Mouse (Mus musculus) forebrain, embryonic 12.5 days (tissue): ENCODE measurements around the gene Cenpn. TPM values are rescaled to one million over a fixed set of nuclear protein-coding genes. Genes with fewer than 3 reads are reported as not detected.
A peak's percentile ranks its signal among the peaks of the same experiment; 100 is the strongest.

Source experiments
- ATAC-seq: fragments of 200-750 bp; cut with Nextera tagmentation; 2 replicates; pipeline ENCODE4 v1.8.0; 2017; ENCODE audit warnings: moderate TSS enrichment; ENCODE audit not compliant: low FRiP score
- H3K27ac ChIP-seq: fragments of 300-500 bp; sonication (generic); 2 replicates; pipeline ENCODE4 v1.5.1; 2016; ENCODE audit warnings: mild to moderate bottlenecking
- H3K27me3 ChIP-seq: fragments of 300-500 bp; sonication (generic); 2 replicates; pipeline ENCODE4 v1.6.1; 2016; ENCODE audit warnings: mild to moderate bottlenecking
- H3K36me3 ChIP-seq: fragments of 300-500 bp; sonication (generic); replicated peaks from 2 replicates; pipeline ENCODE4 v1.6.1; 2016; ENCODE audit warnings: mild to moderate bottlenecking
- H3K4me1 ChIP-seq: fragments of 300-500 bp; sonication (generic); 2 replicates; pipeline ENCODE4 v1.6.1; 2016
- H3K4me2 ChIP-seq: fragments of 300-500 bp; sonication (generic); 2 replicates; pipeline ENCODE4 v1.6.1; 2016; ENCODE audit warnings: mild to moderate bottlenecking, moderate library complexity
- H3K4me3 ChIP-seq: fragments of 300-500 bp; sonication (generic); replicated peaks from 2 replicates; pipeline ENCODE4 v1.5.1; 2016; ENCODE audit warnings: mild to moderate bottlenecking
- H3K9ac ChIP-seq: fragments of 300-500 bp; sonication (generic); 2 replicates; pipeline ENCODE4 v1.6.1; 2016; ENCODE audit warnings: mild to moderate bottlenecking
- H3K9me3 ChIP-seq: fragments of 300-500 bp; sonication (generic); 2 replicates; pipeline ENCODE4 v1.6.1; 2016
- WGBS: fragments of 180-500 bp; shearing (Covaris S2); methylation state at CpG from one replicate; pipeline ENCODE4 v1.1.7; 2016; 5-methylcytosine and 5-hydroxymethylcytosine counted together
- polyA plus RNA-seq: library from polyadenylated mRNA; unstranded; fragments of >200 nt; fragmentation: Nextera tagmentation; extraction: Ambion mirVana; gene quantifications from 2 replicates; pipeline ENCODE4 v1.2.1, GENCODE M21; 2016

Gene Cenpn
- polyA plus RNA-seq, 1 experiment from 2014 or later, result 45.8 TPM

GRCm38 (mm10) chr8:116904736-116905135, 16.8 kb upstream of the Cenpn start:
- no peaks in the 10 kb centered on the region for H3K27me3 ChIP-seq
- 96% methylated on average over 4 of the region's 4 CpGs for WGBS
- peaks cover 24% of the 10 kb centered on the region for H3K36me3 ChIP-seq
- no peak overlapping the region for H3K27ac ChIP-seq
- ATAC-seq, result no peak
- H3K4me2 ChIP-seq, result no peak overlapping the region
- no peaks in the 10 kb centered on the region for H3K4me1 ChIP-seq
- no peaks in the 10 kb centered on the region for H3K9me3 ChIP-seq
- no peak overlapping the region for H3K9ac ChIP-seq
- no peak overlapping the region for H3K4me3 ChIP-seq

GRCm38 (mm10) chr8:116905252-116905651, 16.3 kb upstream of the Cenpn start:
- H3K36me3 ChIP-seq, result peaks cover 29% of the 10 kb centered on the region
- 89% methylated on average over 4 of the region's 4 CpGs for WGBS

GRCm38 (mm10) chr8:116905836-116906235, 15.7 kb upstream of the Cenpn start:
- H3K4me2 ChIP-seq, result no peak overlapping the region
- no peak overlapping the region for H3K4me3 ChIP-seq
- no peak overlapping the region for H3K27ac ChIP-seq
- no peaks in the 10 kb centered on the region for H3K27me3 ChIP-seq
- H3K4me1 ChIP-seq, result no peaks in the 10 kb centered on the region
- WGBS, result 98% methylated on average over 4 of the region's 4 CpGs
- H3K9ac ChIP-seq, result no peak overlapping the region
- peaks cover 29% of the 10 kb centered on the region for H3K36me3 ChIP-seq
- ATAC-seq, result no peak
- no peaks in the 10 kb centered on the region for H3K9me3 ChIP-seq

More at GRCm38 (mm10) chr8:116905252-116905651, 16.3 kb upstream of the Cenpn start:
- Histone ChIP-seq H3K9me3 (no peaks in the 10 kb centered on the region), H3K4me2 (no peak overlapping the region), H3K4me3 (no peak overlapping the region), H3K4me1 (no peaks in the 10 kb centered on the region), H3K27me3 (no peaks in the 10 kb centered on the region), H3K9ac (no peak overlapping the region), H3K27ac (no peak overlapping the region)
- ATAC-seq, result no peak

GRCm38 (mm10) chr8:116921005-116921336, 559 bp upstream of the Cenpn start:
- peak overlapping the region; percentile 65 for H3K4me2 ChIP-seq
- WGBS, result 0% methylated on average over 22 of the region's 22 CpGs
- no peaks in the 10 kb centered on the region for H3K27me3 ChIP-seq
- peak overlapping the region; percentile 80 for H3K4me3 ChIP-seq
- H3K27ac ChIP-seq, result peak overlapping the region; percentile 81
- ATAC-seq, result peak; percentile 73
- peak overlapping the region; percentile 77 for H3K9ac ChIP-seq
- H3K36me3 ChIP-seq, result peaks cover 10% of the 10 kb centered on the region
- no peaks in the 10 kb centered on the region for H3K9me3 ChIP-seq
- H3K4me1 ChIP-seq, result peaks cover 22% of the 10 kb centered on the region

- H3K9ac ChIP-seq, result peak overlapping the region; percentile 77
- 35% methylated on average over 17 of the region's 17 CpGs for WGBS
- peak overlapping the region; percentile 65 for H3K4me2 ChIP-seq
- no peak for ATAC-seq
- H3K9me3 ChIP-seq, result no peaks in the 10 kb centered on the region
- peak overlapping the region; percentile 80 for H3K4me3 ChIP-seq
- H3K36me3 ChIP-seq, result peaks cover 13% of the 10 kb centered on the region; the same call in 1 of the 2 replicates
- peaks cover 22% of the 10 kb centered on the region for H3K4me1 ChIP-seq
- H3K27ac ChIP-seq, result peak overlapping the region; percentile 81; the same call in 1 of the 2 replicates
- no peaks in the 10 kb centered on the region for H3K27me3 ChIP-seq
These were observed 679 bp downstream of the Cenpn start for GRCm38 (mm10) chr8:116922060-116922757.

- Histone ChIP-seq H3K9ac (no peak overlapping the region), H3K27ac (no peak overlapping the region), H3K4me2 (no peak overlapping the region), H3K36me3 (peaks cover 25% of the 10 kb centered on the region), H3K4me3 (no peak overlapping the region), H3K9me3 (no peaks in the 10 kb centered on the region), H3K4me1 (peaks cover 22% of the 10 kb centered on the region), H3K27me3 (no peaks in the 10 kb centered on the region)
- no peak for ATAC-seq
- WGBS, result 93% methylated on average over 8 of the region's 8 CpGs
These were observed 2.0 kb downstream of the Cenpn start for GRCm38 (mm10) chr8:116923526-116923925.

GRCm38 (mm10) chr8:116927880-116928279, 6.3 kb downstream of the Cenpn start:
- H3K9me3 ChIP-seq, result no peaks in the 10 kb centered on the region
- no peak overlapping the region for H3K4me3 ChIP-seq
- H3K27me3 ChIP-seq, result no peaks in the 10 kb centered on the region
- peaks cover 47% of the 10 kb centered on the region for H3K36me3 ChIP-seq
- H3K4me1 ChIP-seq, result 0 out of 2 replicates have a peak, but pooled peaks cover under 1% of the 10 kb centered on the region
- H3K27ac ChIP-seq, result no peak overlapping the region
- no peak for ATAC-seq
- H3K9ac ChIP-seq, result no peak overlapping the region
- no peak overlapping the region for H3K4me2 ChIP-seq
- 89% methylated on average over 9 of the region's 9 CpGs for WGBS

- 88% methylated on average over 5 of the region's 5 CpGs for WGBS
- no peaks in the 10 kb centered on the region for H3K4me1 ChIP-seq
- H3K4me3 ChIP-seq, result no peak overlapping the region
- H3K9ac ChIP-seq, result no peak overlapping the region
- peaks cover 54% of the 10 kb centered on the region for H3K36me3 ChIP-seq
- ATAC-seq, result no peak
- H3K27ac ChIP-seq, result no peak overlapping the region
- H3K9me3 ChIP-seq, result no peaks in the 10 kb centered on the region
- H3K4me2 ChIP-seq, result no peak overlapping the region
- no peaks in the 10 kb centered on the region for H3K27me3 ChIP-seq
These were observed 7.1 kb downstream of the Cenpn start for GRCm38 (mm10) chr8:116928588-116928987.

GRCm38 (mm10) chr8:116934976-116935375, 13.4 kb downstream of the Cenpn start:
- Histone ChIP-seq H3K4me3 (no peak overlapping the region), H3K27ac (no peak overlapping the region), H3K27me3 (no peaks in the 10 kb centered on the region), H3K36me3 (peaks cover 73% of the 10 kb centered on the region), H3K9me3 (no peaks in the 10 kb centered on the region), H3K4me1 (no peaks in the 10 kb centered on the region), H3K9ac (no peak overlapping the region), H3K4me2 (no peak overlapping the region)
- WGBS, result 93% methylated on average over 4 of the region's 4 CpGs
- ATAC-seq, result no peak

GRCm38 (mm10) chr8:116935506-116935905, 14.0 kb downstream of the Cenpn start:
- WGBS, result 47% methylated on average over 6 of the region's 6 CpGs
- Histone ChIP-seq H3K4me2 (no peak overlapping the region), H3K9ac (no peak overlapping the region), H3K9me3 (no peaks in the 10 kb centered on the region), H3K27me3 (no peaks in the 10 kb centered on the region), H3K27ac (no peak overlapping the region), H3K4me1 (no peaks in the 10 kb centered on the region), H3K4me3 (no peak overlapping the region), H3K36me3 (peaks cover 76% of the 10 kb centered on the region)
- no peak for ATAC-seq

- H3K27ac ChIP-seq, result no peak overlapping the region
- H3K36me3 ChIP-seq, result peaks cover 22% of the 10 kb centered on the region
- no peaks in the 10 kb centered on the region for H3K9me3 ChIP-seq
- ATAC-seq, result peak; percentile 25; the same call in 1 of the 2 replicates
- no peaks in the 10 kb centered on the region for H3K27me3 ChIP-seq
- H3K9ac ChIP-seq, result no peak overlapping the region
- H3K4me2 ChIP-seq, result no peak overlapping the region
- peaks cover 24% of the 10 kb centered on the region for H3K4me1 ChIP-seq
- 87% methylated on average over 12 of the region's 12 CpGs for WGBS
- no peak overlapping the region for H3K4me3 ChIP-seq
These were observed 20.9 kb downstream of the Cenpn start for GRCm38 (mm10) chr8:116942284-116943058.

- H3K9ac ChIP-seq, result peak within 1 kb of the TSS; percentile 91
- ATAC-seq, result peak; percentile 94
- under 1% methylated on average over 35 of the region's 46 CpGs for WGBS
- peak within 1 kb of the TSS; percentile 97 for H3K4me3 ChIP-seq
- H3K4me2 ChIP-seq, result peak within 1 kb of the TSS; percentile 97
- 0 out of 2 replicates have a peak within 1 kb of the TSS, but pooled peaks have one; percentile 36 for H3K27ac ChIP-seq
- no peaks in the 10 kb centered on the region for H3K9me3 ChIP-seq
- H3K4me1 ChIP-seq, result peaks cover 24% of the 10 kb centered on the region
- peaks cover 17% of the 10 kb centered on the region; the same call in 1 of the 2 replicates for H3K36me3 ChIP-seq
- H3K27me3 ChIP-seq, result no peaks in the 10 kb centered on the region
These were observed 21.6 kb downstream of the Cenpn start, which contains the start of gene Atmin for GRCm38 (mm10) chr8:116943161-116943554. Atmin (plus strand) TSS chr8:116943393.
